Mouse (Mus musculus) neural tube, embryonic 11.5 days (tissue): ENCODE results near the gene Trim63. TPM values are rescaled to one million over a fixed set of nuclear protein-coding genes. Genes with fewer than 3 reads are reported as not detected.

Experiments
- ATAC-seq: fragments of 200-750 bp; cut with Nextera tagmentation; 2 replicates; pipeline ENCODE4 v1.8.0; 2017; ENCODE audit warnings: moderate number of reproducible peaks, mild to moderate bottlenecking, moderate TSS enrichment, moderate library complexity; ENCODE audit not compliant: insufficient read depth, low FRiP score, low TSS enrichment
- DNase-seq: peaks from one replicate; pipeline ENCODE4 v3.0.0-alpha.2; 2015; ENCODE audit warnings: low spot score
- H3K27ac ChIP-seq: fragments of 300-500 bp; sonication (generic); 2 replicates; pipeline ENCODE4 v1.5.1; 2014; ENCODE audit warnings: low read depth, mild to moderate bottlenecking, low read length
- H3K27me3 ChIP-seq: fragments of 300-500 bp; sonication (generic); 2 replicates; pipeline ENCODE4 v1.6.1; 2014; ENCODE audit warnings: mild to moderate bottlenecking, low read length, mixed read lengths; ENCODE audit not compliant: control insufficient read depth, insufficient read depth
- H3K36me3 ChIP-seq: fragments of 300-500 bp; sonication (generic); 2 replicates; pipeline ENCODE4 v1.6.1; 2014; ENCODE audit warnings: mild to moderate bottlenecking, low read length, moderate library complexity, mixed read lengths; ENCODE audit not compliant: control insufficient read depth, insufficient read depth
- H3K4me1 ChIP-seq: fragments of 300-500 bp; sonication (generic); 2 replicates; pipeline ENCODE4 v1.6.1; 2014; ENCODE audit warnings: low read length, mixed read lengths; ENCODE audit not compliant: control insufficient read depth, insufficient read depth
- H3K4me2 ChIP-seq: fragments of 300-500 bp; sonication (generic); 2 replicates; pipeline ENCODE4 v1.6.1; 2014; ENCODE audit warnings: low read depth, mild to moderate bottlenecking, moderate library complexity
- H3K4me3 ChIP-seq: fragments of 300-500 bp; sonication (generic); 2 replicates; pipeline ENCODE4 v1.5.1; 2014; ENCODE audit warnings: low read depth, low read length
- H3K9ac ChIP-seq: fragments of 300-500 bp; sonication (generic); 2 replicates; pipeline ENCODE4 v1.6.1; 2014; ENCODE audit warnings: mild to moderate bottlenecking, low read length
- H3K9me3 ChIP-seq: fragments of 300-500 bp; sonication (generic); 2 replicates; pipeline ENCODE4 v1.6.1; 2016; ENCODE audit warnings: low read length; ENCODE audit not compliant: control insufficient read depth
- WGBS: fragments of 180-500 bp; shearing (Covaris S2); extraction: QIAGEN DNeasy Blood & Tissue Kit; methylation state at CpG from one replicate; pipeline ENCODE4 v1.1.7; 2014; 5-methylcytosine and 5-hydroxymethylcytosine counted together
- polyA plus RNA-seq: library from polyadenylated mRNA; unstranded; fragments of >200 nt; fragmentation: Nextera tagmentation; extraction: Ambion mirVana; gene quantifications from 2 replicates; pipeline ENCODE4 v1.2.1, GENCODE M21; 2014

The Trim63 gene
- polyA plus RNA-seq, 1 experiment from 2014 or later = 1.6 TPM

DNA sequence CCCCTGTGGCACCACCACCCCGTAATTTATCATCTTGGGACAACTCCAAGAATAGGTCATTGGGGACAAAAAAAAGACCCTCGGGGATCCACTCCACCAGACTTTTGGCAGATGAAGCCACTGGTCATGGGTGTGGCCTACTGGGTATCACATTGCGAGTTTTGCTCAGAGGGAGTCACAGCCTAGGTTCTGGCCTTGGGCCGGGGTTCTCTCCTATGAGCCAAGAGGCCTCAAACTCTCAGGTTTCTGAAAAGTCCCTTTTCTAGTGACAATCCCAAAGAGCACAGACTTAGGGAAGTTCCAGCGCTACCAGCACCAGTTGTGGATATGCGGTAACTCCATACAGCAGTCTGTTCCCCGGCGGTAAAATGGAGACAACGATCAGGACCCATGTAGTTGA lies 4.3 kb upstream of the Trim63 start:
- no peaks in the 10 kb centered on the region; the same call in 1 of the 2 replicates for H3K4me1 ChIP-seq

DNA sequence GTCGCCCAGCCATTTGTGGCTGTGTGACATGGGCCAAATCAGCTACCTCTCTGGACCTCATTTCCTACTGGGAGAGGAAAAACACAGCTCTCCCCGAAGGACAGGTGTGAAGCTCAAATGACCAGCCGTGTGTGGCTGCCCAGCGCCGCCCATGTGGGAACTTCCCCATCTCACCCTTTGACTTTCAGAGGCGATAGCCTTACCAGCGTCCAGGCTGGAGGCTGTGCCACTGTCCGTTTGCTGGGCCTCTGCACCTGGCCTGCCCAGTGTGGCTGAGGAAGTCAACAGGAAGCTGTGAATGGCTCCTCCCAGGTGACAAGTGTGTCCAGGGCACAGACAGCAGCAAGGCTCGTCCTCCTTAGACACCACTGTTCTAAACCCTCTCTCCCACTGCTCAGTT lies 3.1 kb upstream of the Trim63 start:
- no peak overlapping the region for H3K9ac ChIP-seq
- H3K27me3 ChIP-seq = no peaks in the 10 kb centered on the region
- no peak overlapping the region for H3K4me3 ChIP-seq
- H3K36me3 ChIP-seq = no peaks in the 10 kb centered on the region
- WGBS = 86% methylated on average over 9 of the region's 9 CpGs
- no peak overlapping the region for H3K27ac ChIP-seq
- no peaks in the 10 kb centered on the region; the same call in 1 of the 2 replicates for H3K4me1 ChIP-seq
- ATAC-seq (no peak), DNase-seq (no peak)
- H3K9me3 ChIP-seq = no peaks in the 10 kb centered on the region
- no peak overlapping the region for H3K4me2 ChIP-seq

More for the DNA sequence above, 4.3 kb upstream of the Trim63 start:
- no peak for ATAC-seq
- 88% methylated on average over 9 of the region's 9 CpGs for WGBS
- no peak overlapping the region for H3K9ac ChIP-seq
- no peaks in the 10 kb centered on the region for H3K9me3 ChIP-seq
- no peak overlapping the region for H3K4me2 ChIP-seq
- no peaks in the 10 kb centered on the region for H3K27me3 ChIP-seq
- H3K4me3 ChIP-seq = no peak overlapping the region
- no peaks in the 10 kb centered on the region for H3K36me3 ChIP-seq
- H3K27ac ChIP-seq = no peak overlapping the region
- DNase-seq = no peak

DNA sequence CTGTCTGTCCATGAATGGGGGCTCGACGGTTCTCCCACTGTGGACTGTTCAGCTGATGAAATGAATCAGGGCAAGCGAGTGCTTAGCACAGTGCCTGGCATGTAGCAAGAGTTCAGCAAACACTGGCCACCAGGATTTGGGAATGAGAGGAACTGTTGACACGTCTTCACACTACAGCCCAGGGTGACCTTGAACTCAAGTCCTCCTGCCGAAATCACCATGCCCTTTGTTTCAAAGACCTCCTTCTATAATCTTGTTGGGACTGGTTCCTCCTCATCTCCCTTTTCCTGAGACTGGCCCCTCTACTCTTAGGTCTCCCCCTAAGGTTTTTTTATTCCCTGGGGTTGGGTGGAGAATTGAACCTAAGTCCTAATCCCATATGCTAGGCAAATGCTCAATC lies 2.6 kb upstream of the Trim63 start:
- Histone ChIP-seq H3K27me3 (no peaks in the 10 kb centered on the region), H3K36me3 (no peaks in the 10 kb centered on the region), H3K9me3 (no peaks in the 10 kb centered on the region), H3K27ac (no peak overlapping the region), H3K9ac (no peak overlapping the region), H3K4me3 (no peak overlapping the region), H3K4me1 (no peaks in the 10 kb centered on the region; the same call in 1 of the 2 replicates), H3K4me2 (no peak overlapping the region)
- no peak for DNase-seq
- no peak for ATAC-seq
- WGBS = 93% methylated on average over 5 of the region's 5 CpGs

GRCm38 (mm10) chr4:134312901-134313300 lies 2.0 kb upstream of the Trim63 start:
- H3K27me3 ChIP-seq = no peaks in the 10 kb centered on the region
- H3K9me3 ChIP-seq = no peaks in the 10 kb centered on the region
- no peak overlapping the region for H3K4me3 ChIP-seq
- no peaks in the 10 kb centered on the region for H3K36me3 ChIP-seq
- no peaks in the 10 kb centered on the region; the same call in 1 of the 2 replicates for H3K4me1 ChIP-seq
- WGBS = 94% methylated on average over 6 of the region's 6 CpGs
- ATAC-seq = no peak
- no peak for DNase-seq
- H3K4me2 ChIP-seq = no peak overlapping the region
- H3K9ac ChIP-seq = no peak overlapping the region
- H3K27ac ChIP-seq = no peak overlapping the region

DNA sequence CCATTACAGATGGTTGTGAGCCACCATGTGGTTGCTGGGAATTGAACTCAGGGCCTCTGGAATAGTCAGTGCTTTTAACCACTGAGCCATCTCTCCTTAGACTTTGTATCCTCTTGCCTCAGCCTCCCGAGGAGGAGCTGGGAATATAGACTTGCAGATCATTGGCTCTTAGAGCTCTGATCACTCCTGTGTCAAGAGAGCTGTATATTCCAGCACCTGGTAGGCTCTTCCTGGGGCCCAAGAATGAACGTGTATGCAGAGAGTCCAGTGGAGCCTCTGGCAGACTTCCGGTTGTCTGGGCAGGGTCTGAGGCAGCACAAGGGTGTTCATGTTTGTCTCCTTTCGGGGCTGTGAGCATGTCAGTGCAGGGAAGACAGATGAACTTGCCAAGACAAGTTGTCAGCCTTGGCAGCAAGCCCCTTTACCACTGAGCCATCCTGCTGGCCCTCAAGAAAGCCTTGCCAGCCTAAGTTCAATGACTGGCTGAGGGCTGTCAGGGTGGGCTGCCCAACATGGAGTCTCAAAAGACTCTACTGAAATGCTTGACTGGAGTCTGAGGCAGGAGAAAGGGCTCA lies 752 bp upstream of the Trim63 start:
- H3K9me3 ChIP-seq = no peaks in the 10 kb centered on the region
- no peak overlapping the region for H3K4me3 ChIP-seq
- H3K9ac ChIP-seq = no peak overlapping the region
- no peak for ATAC-seq
- DNase-seq = no peak
- no peaks in the 10 kb centered on the region for H3K27me3 ChIP-seq
- no peak overlapping the region for H3K27ac ChIP-seq
- 81% methylated on average over 4 of the region's 4 CpGs for WGBS
- H3K36me3 ChIP-seq = no peaks in the 10 kb centered on the region
- no peak overlapping the region for H3K4me2 ChIP-seq
- no peaks in the 10 kb centered on the region; the same call in 1 of the 2 replicates for H3K4me1 ChIP-seq

- no peaks in the 10 kb centered on the region for H3K27me3 ChIP-seq
- no peak for ATAC-seq
- H3K9me3 ChIP-seq = no peaks in the 10 kb centered on the region
- H3K27ac ChIP-seq = no peak overlapping the region
- H3K4me2 ChIP-seq = peak overlapping the region; percentile 2; the same call in 1 of the 2 replicates
- H3K9ac ChIP-seq = no peak overlapping the region; the same call in 1 of the 2 replicates
- no peak for DNase-seq
- H3K4me1 ChIP-seq = no peaks in the 10 kb centered on the region; the same call in 1 of the 2 replicates
- H3K36me3 ChIP-seq = no peaks in the 10 kb centered on the region
- no peak overlapping the region for H3K4me3 ChIP-seq
- 78% methylated on average over 9 of the region's 9 CpGs for WGBS
Measured at GRCm38 (mm10) chr4:134315470-134315869, 550 bp downstream of the Trim63 start.

GRCm38 (mm10) chr4:134316390-134316789 lies 1.5 kb downstream of the Trim63 start:
- WGBS = 54% methylated on average over 16 of the region's 16 CpGs
- DNase-seq = no peak

DNA sequence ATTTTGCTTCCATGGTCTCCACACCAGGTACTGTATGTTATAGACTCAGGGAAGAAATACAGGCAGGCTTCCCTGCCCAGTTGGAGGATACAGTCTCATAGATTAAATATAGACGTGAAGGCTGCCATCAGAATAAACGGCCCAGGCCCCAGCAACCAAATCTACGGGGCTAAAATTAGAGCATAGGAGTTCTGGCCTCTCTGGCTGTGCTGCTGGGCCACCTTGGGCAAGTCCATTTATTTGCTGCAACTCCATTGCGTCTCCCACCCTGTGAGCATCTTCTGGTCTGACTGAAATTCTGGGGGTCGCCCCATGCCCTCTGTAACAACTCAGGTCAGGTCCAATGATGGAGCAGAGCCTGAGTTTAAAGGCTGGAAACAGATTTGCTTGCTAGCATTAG lies 4.2 kb downstream of the Trim63 start:
- H3K9me3 ChIP-seq = no peaks in the 10 kb centered on the region
- ATAC-seq (no peak), DNase-seq (no peak)
- no peaks in the 10 kb centered on the region; the same call in 1 of the 2 replicates for H3K4me1 ChIP-seq
- no peak overlapping the region for H3K4me3 ChIP-seq
- H3K4me2 ChIP-seq = no peak overlapping the region
- 80% methylated on average over 5 of the region's 5 CpGs for WGBS
- H3K27me3 ChIP-seq = no peaks in the 10 kb centered on the region
- H3K9ac ChIP-seq = no peak overlapping the region
- H3K27ac ChIP-seq = no peak overlapping the region
- H3K36me3 ChIP-seq = no peaks in the 10 kb centered on the region

More at GRCm38 (mm10) chr4:134316390-134316789, 1.5 kb downstream of the Trim63 start:
- Histone ChIP-seq H3K4me1 (no peaks in the 10 kb centered on the region; the same call in 1 of the 2 replicates), H3K36me3 (no peaks in the 10 kb centered on the region), H3K27me3 (no peaks in the 10 kb centered on the region), H3K9ac (no peak overlapping the region), H3K4me2 (no peak overlapping the region), H3K9me3 (no peaks in the 10 kb centered on the region), H3K4me3 (no peak overlapping the region), H3K27ac (no peak overlapping the region)
- no peak for ATAC-seq

DNA sequence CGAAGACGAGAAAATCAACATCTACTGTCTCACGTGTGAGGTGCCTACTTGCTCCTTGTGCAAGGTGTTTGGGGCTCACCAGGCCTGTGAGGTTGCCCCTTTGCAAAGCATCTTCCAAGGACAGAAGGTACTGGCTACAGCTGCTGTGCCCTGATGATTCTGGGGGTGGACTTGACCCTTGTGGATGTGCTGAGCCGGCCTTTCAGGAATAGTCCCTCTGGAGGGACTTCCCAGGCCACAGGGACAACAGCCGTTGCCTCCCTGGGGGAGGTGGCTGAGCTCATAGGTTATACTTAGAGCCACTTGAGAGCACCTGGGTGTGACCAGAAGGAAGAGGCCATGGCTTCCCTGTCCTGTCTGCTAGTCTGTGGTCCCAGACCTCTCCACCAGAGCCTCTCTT lies 4.8 kb downstream of the Trim63 start:
- H3K4me3 ChIP-seq = no peak overlapping the region
- no peak for ATAC-seq
- WGBS = 74% methylated on average over 5 of the region's 5 CpGs
- DNase-seq = no peak
- no peak overlapping the region for H3K4me2 ChIP-seq
- H3K27ac ChIP-seq = no peak overlapping the region
- H3K36me3 ChIP-seq = no peaks in the 10 kb centered on the region
- H3K9me3 ChIP-seq = no peaks in the 10 kb centered on the region
- H3K9ac ChIP-seq = no peak overlapping the region
- no peaks in the 10 kb centered on the region; the same call in 1 of the 2 replicates for H3K4me1 ChIP-seq
- no peaks in the 10 kb centered on the region for H3K27me3 ChIP-seq
